Mouse (Mus musculus) embryonic facial prominence, embryonic 14.5 days (tissue): Measurements from ENCODE around the gene Rcor2. TPM values are rescaled to one million over a fixed set of nuclear protein-coding genes. Genes with fewer than 3 reads are reported as not detected.

Experiments used
- ATAC-seq: fragments of 200-750 bp; cut with Nextera tagmentation; 2 replicates; pipeline ENCODE4 v1.8.0; 2017; ENCODE audit warnings: low read depth, moderate number of reproducible peaks, moderate TSS enrichment
- DNase-seq: peaks from one replicate; pipeline ENCODE4 v3.0.0-alpha.2; 2015; ENCODE audit warnings: low spot score
- H3K27ac ChIP-seq: fragments of 300-500 bp; sonication (generic); replicated peaks from 2 replicates; pipeline ENCODE4 v1.5.1; 2014; ENCODE audit warnings: low read depth, mild to moderate bottlenecking, low read length, moderate library complexity
- H3K27me3 ChIP-seq: fragments of 300-500 bp; sonication (generic); replicated peaks from 2 replicates; pipeline ENCODE4 v1.6.1; 2014; ENCODE audit warnings: low read length; ENCODE audit not compliant: control insufficient read depth, insufficient read depth
- H3K36me3 ChIP-seq: fragments of 300-500 bp; sonication (generic); 2 replicates; pipeline ENCODE4 v1.6.1; 2014; ENCODE audit warnings: low read length, mixed read lengths; ENCODE audit not compliant: control insufficient read depth, insufficient read depth
- H3K4me1 ChIP-seq: fragments of 300-500 bp; sonication (generic); 2 replicates; pipeline ENCODE4 v1.6.1; 2014; ENCODE audit warnings: antibody characterized with exemption, low read length; ENCODE audit not compliant: control insufficient read depth, insufficient read depth
- H3K4me2 ChIP-seq: fragments of 300-500 bp; sonication (generic); 2 replicates; pipeline ENCODE4 v1.6.1; 2014; ENCODE audit warnings: low read depth, mild to moderate bottlenecking, low read length, moderate library complexity, mixed read lengths
- H3K4me3 ChIP-seq: fragments of 300-500 bp; sonication (generic); 2 replicates; pipeline ENCODE4 v1.5.1; 2014; ENCODE audit warnings: low read depth, mild to moderate bottlenecking, low read length
- H3K9ac ChIP-seq: fragments of 300-500 bp; sonication (generic); 2 replicates; pipeline ENCODE4 v1.6.1; 2014; ENCODE audit warnings: low read depth, mild to moderate bottlenecking, low read length, moderate library complexity, mixed read lengths
- H3K9me3 ChIP-seq: fragments of 300-500 bp; sonication (generic); 2 replicates; pipeline ENCODE4 v1.6.1; 2016; ENCODE audit warnings: low read length; ENCODE audit not compliant: control insufficient read depth
- WGBS: fragments of 180-500 bp; shearing (Covaris S2); extraction: QIAGEN DNeasy Blood & Tissue Kit; methylation state at CpG from one replicate; pipeline ENCODE4 v1.1.7; 2014; 5-methylcytosine and 5-hydroxymethylcytosine counted together
- polyA plus RNA-seq: library from polyadenylated mRNA; unstranded; fragments of >200 nt; fragmentation: Nextera tagmentation; extraction: Ambion mirVana; gene quantifications from 2 replicates; pipeline ENCODE4 v1.2.1, GENCODE M21; 2014

Gene Rcor2
- polyA plus RNA-seq, result 10.8 and 11.7 TPM in 2 replicates

GRCm38 (mm10) chr19:7267091-7267741 is at the start of gene Rcor2:
Rcor2 (plus strand) TSS chr19:7267325.
- WGBS, result 4% methylated on average over 9 of the region's 28 CpGs
- DNase-seq (peak; percentile 92), ATAC-seq (peak; percentile 62)
- H3K4me1 ChIP-seq, result peaks cover 35% of the 10 kb centered on the region
- H3K4me3 ChIP-seq, result peak within 1 kb of the TSS; percentile 88
- peak within 1 kb of the TSS; percentile 90 for H3K9ac ChIP-seq
- peaks cover 3% of the 10 kb centered on the region; the same call in 1 of the 2 replicates for H3K9me3 ChIP-seq
- peak within 1 kb of the TSS; percentile 93 for H3K27ac ChIP-seq
- peaks cover 20% of the 10 kb centered on the region for H3K36me3 ChIP-seq
- H3K27me3 ChIP-seq, result no peaks in the 10 kb centered on the region
- peak within 1 kb of the TSS; percentile 87 for H3K4me2 ChIP-seq

- Histone ChIP-seq H3K27ac (no peak overlapping the region), H3K4me3 (peak overlapping the region; percentile 87), H3K36me3 (peaks cover 33% of the 10 kb centered on the region), H3K9me3 (no peaks in the 10 kb centered on the region), H3K4me2 (peak overlapping the region; percentile 58), H3K9ac (no peak overlapping the region), H3K27me3 (no peaks in the 10 kb centered on the region), H3K4me1 (peaks cover 15% of the 10 kb centered on the region)
- 10% methylated on average over 6 of the region's 6 CpGs for WGBS
- ATAC-seq, result peak; percentile 12
- no peak for DNase-seq
Measured at GRCm38 (mm10) chr19:7217926-7218267, 49.2 kb upstream of the Rcor2 start.

- H3K9me3 ChIP-seq, result no peaks in the 10 kb centered on the region
- no peak overlapping the region for H3K9ac ChIP-seq
- H3K27ac ChIP-seq, result no peak overlapping the region
- peaks cover 15% of the 10 kb centered on the region for H3K4me1 ChIP-seq
- peaks cover 24% of the 10 kb centered on the region for H3K36me3 ChIP-seq
- DNase-seq (no peak), ATAC-seq (no peak)
- no peak overlapping the region for H3K4me3 ChIP-seq
- H3K4me2 ChIP-seq, result no peak overlapping the region
- no peaks in the 10 kb centered on the region for H3K27me3 ChIP-seq
- 96% methylated on average over 5 of the region's 5 CpGs for WGBS
Measured at GRCm38 (mm10) chr19:7218753-7219152, 48.4 kb upstream of the Rcor2 start.

- ATAC-seq (no peak), DNase-seq (no peak)
- H3K36me3 ChIP-seq, result peaks cover 13% of the 10 kb centered on the region; the same call in 1 of the 2 replicates
- 79% methylated on average over 6 of the region's 6 CpGs for WGBS
- no peaks in the 10 kb centered on the region for H3K27me3 ChIP-seq
- no peak overlapping the region for H3K4me2 ChIP-seq
- H3K27ac ChIP-seq, result no peak overlapping the region
- no peak overlapping the region for H3K4me3 ChIP-seq
- no peaks in the 10 kb centered on the region for H3K9me3 ChIP-seq
- no peaks in the 10 kb centered on the region for H3K4me1 ChIP-seq
- H3K9ac ChIP-seq, result no peak overlapping the region
Measured at GRCm38 (mm10) chr19:7222196-7222595, 44.9 kb upstream of the Rcor2 start.

GRCm38 (mm10) chr19:7223488-7223887 is 43.6 kb upstream of the Rcor2 start:
- Histone ChIP-seq H3K4me2 (no peak overlapping the region), H3K36me3 (peaks cover 26% of the 10 kb centered on the region), H3K9ac (no peak overlapping the region), H3K9me3 (no peaks in the 10 kb centered on the region), H3K4me3 (no peak overlapping the region), H3K27me3 (no peaks in the 10 kb centered on the region), H3K4me1 (no peaks in the 10 kb centered on the region), H3K27ac (no peak overlapping the region)
- ATAC-seq, result no peak
- DNase-seq, result no peak

DNA sequence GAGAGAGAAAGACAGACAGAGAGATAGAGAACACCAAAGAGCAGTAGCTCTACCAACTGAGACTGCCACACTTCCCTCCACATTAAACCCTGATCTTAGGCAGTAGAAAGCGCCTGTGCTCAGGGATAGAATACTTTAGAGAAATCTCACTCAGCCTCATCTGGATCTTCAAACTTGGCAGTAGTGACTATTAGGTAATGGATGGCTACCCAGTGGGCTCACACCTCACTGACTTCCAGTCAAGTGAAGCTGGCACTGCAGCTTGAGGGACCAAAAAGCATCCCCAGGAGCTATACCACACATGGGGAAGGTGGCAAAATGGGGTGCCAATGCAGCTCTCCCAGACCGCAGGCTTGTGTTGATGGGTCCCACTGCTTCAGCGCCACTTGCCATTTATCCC is 42.9 kb upstream of the Rcor2 start:
- ATAC-seq (no peak), DNase-seq (no peak)
- Histone ChIP-seq H3K9me3 (no peaks in the 10 kb centered on the region), H3K36me3 (peaks cover 30% of the 10 kb centered on the region), H3K4me1 (no peaks in the 10 kb centered on the region), H3K27me3 (no peaks in the 10 kb centered on the region), H3K9ac (no peak overlapping the region), H3K4me2 (no peak overlapping the region), H3K4me3 (no peak overlapping the region), H3K27ac (no peak overlapping the region)
- WGBS, result 82% methylated on average over 3 of the region's 3 CpGs

- peaks cover 39% of the 10 kb centered on the region for H3K36me3 ChIP-seq
- 86% methylated on average over 9 of the region's 9 CpGs for WGBS
- ATAC-seq (no peak), DNase-seq (no peak)
- H3K4me3 ChIP-seq, result no peak overlapping the region
- H3K4me2 ChIP-seq, result no peak overlapping the region
- no peak overlapping the region for H3K27ac ChIP-seq
- H3K9me3 ChIP-seq, result no peaks in the 10 kb centered on the region
- H3K27me3 ChIP-seq, result no peaks in the 10 kb centered on the region
- no peaks in the 10 kb centered on the region for H3K4me1 ChIP-seq
- no peak overlapping the region for H3K9ac ChIP-seq
Measured at GRCm38 (mm10) chr19:7225096-7225690, 41.9 kb upstream of the Rcor2 start.

DNA sequence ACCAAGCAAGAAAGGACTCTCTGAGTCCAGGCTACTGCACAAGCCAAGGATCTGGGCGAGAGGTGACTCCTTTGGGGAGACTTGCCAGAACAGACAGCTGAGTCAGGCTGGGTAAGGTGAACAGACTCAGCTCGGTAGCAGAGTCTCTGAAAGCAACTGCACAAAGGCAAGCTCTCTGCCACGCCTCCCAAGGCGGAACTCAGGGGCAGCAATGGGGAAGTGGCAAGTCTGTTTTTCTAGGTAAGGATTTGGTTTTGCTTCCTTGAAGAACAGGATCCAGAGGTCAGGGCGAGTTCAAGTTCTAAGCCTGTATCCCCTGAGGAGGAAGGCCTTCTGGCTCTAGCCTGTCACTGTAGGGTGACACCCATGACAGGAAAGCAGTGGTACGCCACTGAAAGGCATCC is 40.6 kb upstream of the Rcor2 start:
- H3K4me2 ChIP-seq, result no peak overlapping the region
- DNase-seq (peak; percentile 29), ATAC-seq (no peak)
- H3K9ac ChIP-seq, result no peak overlapping the region
- no peaks in the 10 kb centered on the region for H3K27me3 ChIP-seq
- H3K4me3 ChIP-seq, result no peak overlapping the region
- WGBS, result 87% methylated on average over 6 of the region's 6 CpGs
- no peaks in the 10 kb centered on the region for H3K4me1 ChIP-seq
- no peaks in the 10 kb centered on the region for H3K9me3 ChIP-seq
- peaks cover 51% of the 10 kb centered on the region for H3K36me3 ChIP-seq
- H3K27ac ChIP-seq, result no peak overlapping the region
